Mouse (Mus musculus): Measurements from ENCODE around the gene Gapdh. TPM values are rescaled to one million over a fixed set of nuclear protein-coding genes. Genes with fewer than 3 reads are reported as not detected.
A peak's percentile ranks its signal among the peaks of the same experiment; 100 is the strongest.
"Not testable (repeated sequence)": the region's sequence is repeated elsewhere in the genome, so short reads cannot be mapped to it uniquely, and the experiment has no call there.

Gene Gapdh
- polyA plus RNA-seq, 1 experiment = 1,160 TPM

DNA sequence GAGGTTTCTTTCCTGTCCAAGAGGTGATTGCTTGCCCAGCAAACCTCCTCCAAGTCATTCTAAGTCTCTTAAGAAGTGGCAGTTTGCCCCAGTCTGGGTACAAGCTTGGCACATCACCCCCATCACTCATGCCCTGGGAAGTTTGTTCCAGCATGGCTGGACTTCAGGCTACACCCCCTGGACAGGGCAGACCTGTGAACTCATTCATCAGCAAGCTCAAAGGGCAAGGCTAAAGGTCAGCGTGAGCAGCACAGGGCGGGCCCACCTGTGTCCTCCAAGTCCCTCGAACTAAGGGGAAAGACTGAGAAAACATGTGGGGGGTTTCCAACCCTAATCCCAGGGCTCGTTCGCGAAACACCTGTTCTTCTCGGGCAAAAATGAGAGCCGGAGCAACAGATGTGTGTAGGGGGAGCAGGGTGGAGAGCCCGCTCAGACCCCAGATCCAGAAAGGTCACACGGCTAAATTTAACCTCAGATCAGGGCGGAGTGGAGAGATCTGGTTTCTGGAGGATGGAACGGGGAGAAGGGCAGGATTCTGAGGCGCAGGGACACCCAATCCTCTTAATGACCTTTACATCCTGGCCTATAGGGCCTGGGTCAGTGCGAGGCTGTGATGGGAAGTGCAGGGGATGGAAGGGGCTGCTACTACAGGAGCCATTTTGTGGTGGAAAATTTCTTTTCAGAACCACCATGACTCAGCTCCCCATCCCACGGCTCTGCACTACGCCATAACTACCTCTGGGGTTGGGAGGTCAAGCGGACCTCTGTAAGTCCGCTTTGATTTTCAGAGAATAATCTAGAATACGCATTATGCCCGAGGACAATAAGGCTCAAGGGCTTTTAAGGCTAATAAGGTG, 2.2 kb downstream of the Gapdh start:
- Histone ChIP-seq H3K36me3 (ENCODE audit: control insufficient read depth, insufficient read depth, low read length) (peaks cover 23% of the 10 kb centered on the region), H3K4me3 (ENCODE audit: extremely low read depth, insufficient read depth, insufficient read length) (peak overlapping the region; percentile 87), H3K27ac (ENCODE audit: insufficient read depth, low read length) (peak overlapping the region; percentile 67), H3K4me1 (ENCODE audit: control insufficient read depth, insufficient read depth, insufficient read length) (peaks cover 10% of the 10 kb centered on the region; the same call in 1 of the 2 replicates), H3K27me3 (ENCODE audit: control insufficient read depth, insufficient read depth, low read length) (no peaks in the 10 kb centered on the region)
- TF ChIP-seq CTCF (IDR thresholded peaks at IDR 0.05; ENCODE audit: extremely low read depth, insufficient read depth, insufficient read length, insufficient replicate concordance) = no peak
- WGBS = 15% methylated on average over 20 of the region's 20 CpGs
- no peak for DNase-seq (ENCODE audit: low read depth in 1 of 2, low spot score in 2 of 2)

- DNase-seq (ENCODE audit: low read depth in 1 of 2, low spot score in 2 of 2); H3K27ac ChIP-seq (ENCODE audit: insufficient read depth, low read length); H3K27me3 ChIP-seq (ENCODE audit: control insufficient read depth, insufficient read depth, low read length); H3K4me3 ChIP-seq (ENCODE audit: extremely low read depth, insufficient read depth, insufficient read length); H3K4me1 ChIP-seq (ENCODE audit: control insufficient read depth, insufficient read depth, insufficient read length): not testable (repeated sequence)
- peaks cover 26% of the 10 kb centered on the region for H3K36me3 ChIP-seq (ENCODE audit: control insufficient read depth, insufficient read depth, low read length)
- WGBS = 77% methylated on average over 13 of the region's 16 CpGs
Measured at GRCm38 (mm10) chr6:125162615-125163305, 3.5 kb downstream of the Gapdh start.

- not testable (repeated sequence) for H3K4me1 ChIP-seq (ENCODE audit: control insufficient read depth, insufficient read depth, insufficient read length); H3K4me3 ChIP-seq (ENCODE audit: extremely low read depth, insufficient read depth, insufficient read length); H3K27me3 ChIP-seq (ENCODE audit: control insufficient read depth, insufficient read depth, low read length); H3K27ac ChIP-seq (ENCODE audit: insufficient read depth, low read length)
- WGBS = 19% methylated on average over 4 of the region's 5 CpGs
- DNase-seq (ENCODE audit: low read depth in 1 of 2, low spot score in 2 of 2) = peak; percentile 61 to 69
- peak; percentile 33; the same call in 1 of the 2 replicates for TF ChIP-seq CTCF (IDR thresholded peaks at IDR 0.05; ENCODE audit: extremely low read depth, insufficient read depth, insufficient read length, insufficient replicate concordance)
- H3K36me3 ChIP-seq (ENCODE audit: control insufficient read depth, insufficient read depth, low read length) = peaks cover 31% of the 10 kb centered on the region
Measured at GRCm38 (mm10) chr6:125161971-125162370, 4.3 kb downstream of the Gapdh start.

DNA sequence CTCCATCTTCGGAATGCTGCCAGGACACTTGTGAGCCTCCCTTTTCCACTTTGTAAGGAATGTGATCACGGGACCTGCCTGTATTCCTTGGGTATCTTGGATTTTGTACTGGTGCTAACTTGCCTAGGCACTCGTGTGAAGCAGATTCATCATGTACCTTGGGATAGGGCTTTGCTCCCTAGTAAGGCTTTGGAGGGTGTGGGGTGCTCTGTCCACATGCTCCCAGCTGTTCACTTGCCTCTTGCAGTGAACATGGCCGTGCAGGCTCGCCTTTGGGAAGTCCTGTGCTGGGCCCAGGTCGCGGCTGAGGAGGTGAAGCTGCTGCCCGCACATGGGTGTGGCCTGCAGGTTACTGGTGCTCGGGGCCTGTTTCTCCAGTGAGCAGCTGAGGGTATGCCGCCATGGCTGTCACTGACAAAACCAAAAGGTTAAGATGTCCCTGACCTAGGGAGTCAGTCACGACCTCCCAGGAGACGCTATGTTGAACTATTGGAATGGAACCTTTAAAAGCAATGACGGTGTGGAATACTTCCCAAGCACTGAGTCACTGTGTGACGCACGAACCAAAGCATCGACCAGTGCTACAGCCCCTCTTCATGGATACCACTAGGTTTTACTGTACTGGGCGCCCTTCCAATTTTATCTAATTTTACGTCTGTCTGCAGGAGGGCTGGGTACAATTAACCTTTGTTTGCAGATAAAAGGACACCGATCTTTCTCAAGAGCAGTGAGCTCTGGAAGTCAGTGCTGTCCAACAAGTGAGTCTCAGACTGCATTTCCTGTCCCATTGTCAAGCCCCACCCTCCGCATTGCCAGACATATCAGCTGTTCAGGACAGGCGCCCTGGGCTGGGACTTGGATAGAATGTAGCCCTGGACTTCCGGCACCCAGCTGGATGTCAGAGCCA, 5.2 kb downstream of the Gapdh start:
- Histone ChIP-seq H3K27me3 (ENCODE audit: control insufficient read depth, insufficient read depth, low read length) (no peaks in the 10 kb centered on the region), H3K36me3 (ENCODE audit: control insufficient read depth, insufficient read depth, low read length) (peaks cover 31% of the 10 kb centered on the region), H3K27ac (ENCODE audit: insufficient read depth, low read length) (peak overlapping the region; percentile 22; the same call in 1 of the 2 replicates), H3K4me3 (ENCODE audit: extremely low read depth, insufficient read depth, insufficient read length) (no peak overlapping the region), H3K4me1 (ENCODE audit: control insufficient read depth, insufficient read depth, insufficient read length) (peaks cover 10% of the 10 kb centered on the region; the same call in 1 of the 2 replicates)
- WGBS = 79% methylated on average over 22 of the region's 22 CpGs
- no peak for TF ChIP-seq CTCF (IDR thresholded peaks at IDR 0.05; ENCODE audit: extremely low read depth, insufficient read depth, insufficient read length, insufficient replicate concordance)
- TF ChIP-seq POLR2A (IDR thresholded peaks at IDR 0.05; ENCODE audit: low read depth, low read length) = no peak
- DNase-seq (ENCODE audit: low read depth in 1 of 2, low spot score in 2 of 2) = no peak

DNA sequence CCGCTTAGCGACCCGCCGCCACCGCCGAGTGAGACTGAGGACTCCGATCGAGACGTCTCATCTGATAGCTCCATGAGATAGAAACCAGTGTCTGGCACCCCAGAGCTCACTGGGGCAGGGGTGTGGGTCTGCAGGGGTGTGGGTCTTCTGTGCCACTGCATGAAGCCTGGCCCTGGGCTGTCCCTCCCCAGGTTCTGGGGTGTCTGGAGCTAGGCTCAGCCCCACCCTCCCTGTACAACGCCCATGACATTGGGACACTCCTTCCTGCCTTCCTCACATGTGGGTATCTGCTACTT, 5.8 kb downstream of the Gapdh start:
- Histone ChIP-seq H3K27ac (ENCODE audit: insufficient read depth, low read length) (no peak overlapping the region), H3K4me3 (ENCODE audit: extremely low read depth, insufficient read depth, insufficient read length) (no peak overlapping the region), H3K27me3 (ENCODE audit: control insufficient read depth, insufficient read depth, low read length) (no peaks in the 10 kb centered on the region), H3K4me1 (ENCODE audit: control insufficient read depth, insufficient read depth, insufficient read length) (peaks cover 10% of the 10 kb centered on the region; the same call in 1 of the 2 replicates), H3K36me3 (ENCODE audit: control insufficient read depth, insufficient read depth, low read length) (peaks cover 31% of the 10 kb centered on the region)
- no peak for DNase-seq (ENCODE audit: low read depth in 1 of 2, low spot score in 2 of 2)
- no peak for TF ChIP-seq CTCF (IDR thresholded peaks at IDR 0.05; ENCODE audit: extremely low read depth, insufficient read depth, insufficient read length, insufficient replicate concordance)
- 76% methylated on average over 10 of the region's 10 CpGs for WGBS

DNA sequence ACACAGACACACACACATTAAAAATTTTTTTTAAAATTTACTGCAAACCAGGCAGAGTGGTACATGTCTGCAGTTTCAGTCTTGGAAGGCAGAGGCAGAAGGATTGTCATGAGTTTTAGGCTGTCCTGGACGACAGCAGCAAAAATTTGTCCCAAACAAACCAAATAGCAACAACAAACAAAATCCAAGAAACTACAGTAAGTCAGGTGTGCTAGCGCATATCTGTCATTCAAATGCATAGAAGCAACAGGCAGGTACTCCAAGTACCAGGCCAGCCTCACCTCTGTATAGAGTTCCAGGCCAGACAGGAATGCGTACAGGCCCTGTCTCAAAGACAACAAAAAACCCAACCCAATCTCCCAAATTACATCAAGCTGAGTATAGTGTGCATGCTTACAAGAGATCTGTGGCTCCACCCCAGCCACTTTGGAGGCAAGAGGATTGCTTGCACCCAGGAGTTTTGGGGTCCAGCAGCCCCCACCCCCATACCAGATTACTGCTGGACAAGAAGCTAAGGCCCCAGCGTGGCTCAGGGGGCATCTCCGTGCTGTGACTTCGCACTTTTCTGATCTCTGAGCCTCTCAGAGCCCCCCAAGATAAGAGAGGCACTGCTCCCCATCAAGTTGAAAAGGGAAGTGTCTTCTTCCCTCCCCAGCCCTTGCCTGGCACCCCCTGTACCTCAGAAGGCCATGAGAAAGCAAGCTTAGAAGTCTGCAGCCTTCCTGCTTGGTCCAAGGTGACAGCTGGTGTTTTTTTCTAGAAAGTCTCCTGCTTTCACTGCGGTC, 6.3 kb downstream of the Gapdh start:
- Histone ChIP-seq H3K27ac (ENCODE audit: insufficient read depth, low read length) (no peak overlapping the region), H3K27me3 (ENCODE audit: control insufficient read depth, insufficient read depth, low read length) (no peaks in the 10 kb centered on the region), H3K4me1 (ENCODE audit: control insufficient read depth, insufficient read depth, insufficient read length) (peaks cover 10% of the 10 kb centered on the region; the same call in 1 of the 2 replicates), H3K4me3 (ENCODE audit: extremely low read depth, insufficient read depth, insufficient read length) (no peak overlapping the region), H3K36me3 (ENCODE audit: control insufficient read depth, insufficient read depth, low read length) (peaks cover 35% of the 10 kb centered on the region)
- TF ChIP-seq POLR2A (IDR thresholded peaks at IDR 0.05; ENCODE audit: low read depth, low read length) (no peak), CTCF (IDR thresholded peaks at IDR 0.05; ENCODE audit: extremely low read depth, insufficient read depth, insufficient read length, insufficient replicate concordance) (no peak)
- no peak for DNase-seq (ENCODE audit: low read depth in 1 of 2, low spot score in 2 of 2)
- 88% methylated on average over 7 of the region's 7 CpGs for WGBS

Measured in spleen, adult 2 months (tissue).